Mouse (Mus musculus) CH12.LX (cell line): Measurements from ENCODE around the gene Rybp. TPM values are rescaled to one million over a fixed set of nuclear protein-coding genes. Genes with fewer than 3 reads are reported as not detected.

Experiments used
- DNase-seq: peaks from one replicate; pipeline ENCODE4 v3.0.0-alpha.2; 2013; ENCODE audit errors: extremely low read depth
- H3K27ac ChIP-seq: 2 replicates; pipeline ENCODE4 v1.5.1; 2012; ENCODE audit warnings: low read depth, mild to moderate bottlenecking, control low read depth, moderate library complexity; ENCODE audit not compliant: insufficient read depth
- H3K27me3 ChIP-seq: replicated peaks from 2 replicates; pipeline ENCODE3; 2012; ENCODE audit warnings: inconsistent platforms
- H3K36me3 ChIP-seq, 2 experiments: replicated peaks in 1 of 2; 2 replicates each; pipeline versions ENCODE3 to v1.6.1; 2012; ENCODE audit warnings: inconsistent platforms in 1 of 2, low read length in 1 of 2, mild to moderate bottlenecking in 1 of 2, mixed read lengths in 1 of 2, moderate library complexity in 1 of 2; ENCODE audit not compliant: control insufficient read depth in 1 of 2, insufficient read depth in 1 of 2
- H3K4me1 ChIP-seq, 2 experiments: 2 replicates each; pipeline ENCODE4 v1.6.1; 2012; ENCODE audit warnings: inconsistent platforms in 1 of 2, moderate library complexity in 1 of 2; ENCODE audit not compliant: insufficient read depth in 2 of 2, control insufficient read depth in 1 of 2
- H3K4me2 ChIP-seq: 2 replicates; pipeline ENCODE4 v1.6.1; 2012; ENCODE audit warnings: low read depth, mild to moderate bottlenecking, control low read depth; ENCODE audit not compliant: poor library complexity, insufficient read depth, severe bottlenecking
- H3K4me3 ChIP-seq, 3 experiments: fragments of 150-350 bp in 1 of 3; sonication (generic) in 1 of 3; replicated peaks in 1 of 3; 2 replicates each; pipeline versions ENCODE3 to v1.5.1; 2011 to 2012; ENCODE audit warnings: low read depth in 2 of 3, low read length in 2 of 3, mild to moderate bottlenecking in 2 of 3, moderate library complexity in 2 of 3, control low read depth in 1 of 3, improper control_type of control experiment in 1 of 3, inconsistent platforms in 1 of 3, mixed read lengths in 1 of 3; ENCODE audit not compliant: poor library complexity in 1 of 3
- H3K79me2 ChIP-seq: replicated peaks from 2 replicates; pipeline ENCODE4 v1.6.1; 2012; ENCODE audit warnings: mild to moderate bottlenecking, moderate library complexity; ENCODE audit not compliant: control insufficient read depth, poor library complexity, insufficient read depth, severe bottlenecking; ENCODE audit errors: extremely low read depth
- H3K9ac ChIP-seq: 2 replicates; pipeline ENCODE4 v1.6.1; 2012; ENCODE audit warnings: low read depth, mild to moderate bottlenecking, control low read depth, moderate library complexity; ENCODE audit not compliant: insufficient read depth
- H3K9me3 ChIP-seq: replicated peaks from 2 replicates; pipeline ENCODE3; 2012; ENCODE audit warnings: low read length, inconsistent platforms, mixed read lengths
- BHLHE40 ChIP-seq: IDR thresholded peaks from 2 replicates; pipeline ENCODE4 v1.6.1; 2011; ENCODE audit warnings: mild to moderate bottlenecking, low read depth, low read length, improper control_type of control experiment
- CHD2 ChIP-seq: IDR thresholded peaks from 2 replicates; pipeline ENCODE4 v1.6.1; 2011; ENCODE audit warnings: low read length, improper control_type of control experiment
- E2F4 ChIP-seq: IDR thresholded peaks from 2 replicates; pipeline ENCODE4 v1.6.1; 2011; ENCODE audit warnings: low read depth, low read length, improper control_type of control experiment; ENCODE audit not compliant: insufficient replicate concordance
- ELF1 ChIP-seq: IDR thresholded peaks from 2 replicates; pipeline ENCODE4 v1.6.1; 2014; ENCODE audit warnings: low read depth, mild to moderate bottlenecking, inconsistent platforms, low read length, improper control_type of control experiment
- EP300 ChIP-seq: IDR thresholded peaks from 2 replicates; pipeline ENCODE4 v1.6.1; 2011; ENCODE audit warnings: low read length, improper control_type of control experiment
- ETS1 ChIP-seq: conservative IDR thresholded peaks from 2 replicates; pipeline ENCODE4 v1.6.1; 2012; ENCODE audit warnings: low read depth, mild to moderate bottlenecking, inconsistent platforms, low read length, improper control_type of control experiment, moderate library complexity
- GABPA ChIP-seq: IDR thresholded peaks from 2 replicates; pipeline ENCODE4 v1.6.1; 2012; ENCODE audit warnings: low read depth, low read length, improper control_type of control experiment, inconsistent platforms; ENCODE audit not compliant: insufficient replicate concordance
- MAFK ChIP-seq: IDR thresholded peaks from 2 replicates; pipeline ENCODE4 v1.6.1; 2011; ENCODE audit warnings: low read length, improper control_type of control experiment; ENCODE audit not compliant: insufficient replicate concordance
- MAX ChIP-seq: IDR thresholded peaks from 2 replicates; pipeline ENCODE4 v1.6.1; 2011; ENCODE audit warnings: low read length, improper control_type of control experiment
- MAZ ChIP-seq: IDR thresholded peaks from 2 replicates; pipeline ENCODE4 v1.6.1; 2012; ENCODE audit warnings: low read depth, mild to moderate bottlenecking, inconsistent platforms, low read length, improper control_type of control experiment, moderate library complexity
- MEF2A ChIP-seq: IDR thresholded peaks from 2 replicates; pipeline ENCODE4 v1.6.1; 2014; ENCODE audit warnings: low read depth, mild to moderate bottlenecking, inconsistent platforms, low read length, improper control_type of control experiment, borderline replicate concordance
- MXI1 ChIP-seq: IDR thresholded peaks from 2 replicates; pipeline ENCODE4 v1.6.1; 2011; ENCODE audit warnings: mild to moderate bottlenecking, low read depth, low read length, improper control_type of control experiment
- NELFE ChIP-seq: IDR thresholded peaks from 2 replicates; pipeline ENCODE4 v1.6.1; 2011; ENCODE audit warnings: low read depth, low read length, improper control_type of control experiment
- NRF1 ChIP-seq: IDR thresholded peaks from 2 replicates; pipeline ENCODE4 v1.6.1; 2014; ENCODE audit warnings: low read depth, mild to moderate bottlenecking, inconsistent platforms, low read length, improper control_type of control experiment, moderate library complexity
- POLR2AphosphoS2 ChIP-seq: IDR thresholded peaks from 2 replicates; pipeline ENCODE4 v1.6.1; 2011; ENCODE audit warnings: low read depth, low read length, improper control_type of control experiment
- RAD21 ChIP-seq: IDR thresholded peaks from 2 replicates; pipeline ENCODE4 v1.6.1; 2011; ENCODE audit warnings: low read depth, mild to moderate bottlenecking, low read length, improper control_type of control experiment, moderate library complexity
- RCOR1 ChIP-seq: conservative IDR thresholded peaks from 2 replicates; pipeline ENCODE4 v1.6.1; 2012; ENCODE audit warnings: low read depth, mild to moderate bottlenecking, inconsistent platforms, low read length, improper control_type of control experiment
- USF1 ChIP-seq: IDR thresholded peaks from 2 replicates; pipeline ENCODE4 v1.6.1; 2014; ENCODE audit warnings: low read depth, mild to moderate bottlenecking, inconsistent platforms, low read length, improper control_type of control experiment
- USF2 ChIP-seq: conservative IDR thresholded peaks from 2 replicates; pipeline ENCODE4 v1.6.1; 2011; ENCODE audit warnings: low read depth, low read length, improper control_type of control experiment
- ZMIZ1 ChIP-seq: IDR thresholded peaks from 2 replicates; pipeline ENCODE4 v1.6.1; 2012; ENCODE audit warnings: low read depth, mild to moderate bottlenecking, inconsistent platforms, low read length, improper control_type of control experiment
- ZNF384 ChIP-seq: IDR thresholded peaks from 2 replicates; pipeline ENCODE4 v1.6.1; 2012; ENCODE audit warnings: low read depth, low read length, improper control_type of control experiment, inconsistent platforms
- dilution Hi-C: fragments of 300-500 bp; cut with MboI; formaldehyde crosslinking; loops from 2 replicates; pipeline ENCODE4 v1.14.3; 2020; ENCODE audit warnings: low sequenced_read_pairs; ENCODE audit not compliant: extremely low pct_unique_long_range_greater_than_20kb, extremely low pct_ligation_motif_present
- in situ Hi-C: fragments of 300-500 bp; cut with MboI; formaldehyde crosslinking; loops from 3 replicates; pipeline ENCODE4 v1.14.3; 2019; ENCODE audit warnings: low sequenced_read_pairs, low pct_ligation_motif_present, low pct_unique_long_range_greater_than_20kb, mixed read lengths
- polyA plus RNA-seq: library from polyadenylated mRNA; unstranded; fragments of >175 nt; gene quantifications from 2 replicates; pipeline ENCODE4 v1.2.1, GENCODE M21; 2012; ENCODE audit warnings: low read depth; ENCODE audit not compliant: insufficient read length
- total RNA-seq, 2 experiments: library from RNA; depleted of rRNA; stranded (reverse); fragments of 300-350 nt in 1 of 2; fragments of >200 nt in 1 of 2; gene quantifications; 2 replicates each; pipeline ENCODE4 v1.2.3; 2012 to 2014

Rybp gene
- total and polyA plus RNA-seq, 3 experiments = 9.1 to 27.4 (median 23.6) TPM

DNA sequence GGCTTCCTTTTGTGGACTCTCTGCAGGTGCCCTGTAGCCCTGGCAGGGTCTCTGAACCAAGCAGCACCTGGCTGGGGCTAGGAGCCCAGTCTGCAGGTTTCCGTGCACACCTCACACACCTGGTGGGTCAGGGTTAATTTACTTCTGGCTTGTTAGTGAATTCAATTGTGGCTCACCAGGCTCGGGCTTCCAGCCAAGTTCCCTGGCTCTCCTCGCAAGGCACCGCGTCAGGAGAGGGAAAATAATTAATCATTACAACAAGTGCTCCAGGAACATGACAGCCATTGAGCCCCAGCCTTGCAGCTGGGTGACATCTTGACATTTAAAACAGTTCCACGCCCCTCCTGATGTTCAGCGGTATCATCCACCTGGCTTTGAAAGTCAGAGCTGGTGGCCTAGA, 82.8 kb downstream of the Rybp start:
- in situ Hi-C loops = no loop called here
- Histone ChIP-seq H3K9me3 (no peaks in the 10 kb centered on the region), H3K4me1 (peaks cover 2 to 6% of the 10 kb centered on the region in 2 experiments; a peak in 2 of 4 replicates), H3K4me2 (no peak overlapping the region), H3K36me3 (no peaks in the 10 kb centered on the region), H3K27ac (no peak overlapping the region), H3K79me2 (no peaks in the 10 kb centered on the region), H3K9ac (no peak overlapping the region), H3K27me3 (peaks cover 8% of the 10 kb centered on the region), H3K4me3 (no peak overlapping the region)
- no peak for TF ChIP-seq MAX
- TF ChIP-seq MXI1 = no peak
- no peak for TF ChIP-seq EP300
- no peak for TF ChIP-seq GABPA
- TF ChIP-seq USF2 = no peak
- TF ChIP-seq NELFE = no peak
- no peak for TF ChIP-seq MAZ
- TF ChIP-seq USF1 = no peak
- TF ChIP-seq MEF2A = no peak
- no peak for TF ChIP-seq BHLHE40
- no peak for TF ChIP-seq RAD21
- no peak for TF ChIP-seq NRF1
- no peak for DNase-seq
- dilution Hi-C loops = no loop called here

GRCm38 (mm10) chr6:100203492-100203891, 83.8 kb downstream of the Rybp start:
- no peak for DNase-seq
- no peaks in the 10 kb centered on the region for H3K4me1 ChIP-seq
- H3K36me3 ChIP-seq = no peaks in the 10 kb centered on the region
- dilution Hi-C loops = no loop called here
- no peak overlapping the region for H3K27ac ChIP-seq
- H3K4me3 ChIP-seq = no peak overlapping the region
- no peak for TF ChIP-seq POLR2AphosphoS2
- in situ Hi-C loops = no loop called here
- no peak overlapping the region for H3K4me2 ChIP-seq
- H3K9me3 ChIP-seq = no peaks in the 10 kb centered on the region
- H3K9ac ChIP-seq = no peak overlapping the region
- no peaks in the 10 kb centered on the region for H3K79me2 ChIP-seq
- H3K27me3 ChIP-seq = peaks cover 8% of the 10 kb centered on the region

DNA sequence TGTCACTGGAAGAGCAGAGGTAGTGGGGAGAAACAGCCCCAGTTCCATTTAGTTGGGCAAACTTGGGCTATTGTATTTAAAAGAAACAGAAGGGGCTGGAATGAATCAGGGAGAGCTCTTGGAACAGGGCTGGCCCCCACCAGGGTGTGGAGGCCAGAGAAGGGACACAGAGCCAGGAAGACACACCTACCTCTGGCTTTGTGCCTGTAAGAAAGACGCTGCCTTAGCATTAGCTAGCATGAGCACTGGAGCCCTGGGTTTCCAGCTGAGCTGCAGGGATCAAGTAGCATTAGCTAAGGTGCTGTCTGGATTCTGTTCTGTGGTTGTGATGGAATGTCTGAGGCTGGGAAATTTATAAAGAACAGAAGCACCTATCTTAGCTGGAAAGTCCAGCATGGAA, 85.2 kb downstream of the Rybp start:
- in situ Hi-C loops (no loop called here), dilution Hi-C loops (no loop called here)
- Histone ChIP-seq H3K36me3 (no peaks in the 10 kb centered on the region), H3K4me1 (no peaks in the 10 kb centered on the region), H3K27me3 (peaks cover 7% of the 10 kb centered on the region), H3K79me2 (no peaks in the 10 kb centered on the region), H3K27ac (no peak overlapping the region), H3K9me3 (no peaks in the 10 kb centered on the region), H3K9ac (no peak overlapping the region), H3K4me2 (no peak overlapping the region), H3K4me3 (no peak overlapping the region)
- DNase-seq = no peak
- TF ChIP-seq E2F4 (no peak), MAX (no peak), MAFK (no peak), CHD2 (no peak), RCOR1 (no peak), ETS1 (no peak), ELF1 (no peak), ZNF384 (no peak), NRF1 (no peak), USF1 (no peak), ZMIZ1 (no peak)
